Mouse (Mus musculus): Measurements from ENCODE around the gene Kxd1.

DNA sequence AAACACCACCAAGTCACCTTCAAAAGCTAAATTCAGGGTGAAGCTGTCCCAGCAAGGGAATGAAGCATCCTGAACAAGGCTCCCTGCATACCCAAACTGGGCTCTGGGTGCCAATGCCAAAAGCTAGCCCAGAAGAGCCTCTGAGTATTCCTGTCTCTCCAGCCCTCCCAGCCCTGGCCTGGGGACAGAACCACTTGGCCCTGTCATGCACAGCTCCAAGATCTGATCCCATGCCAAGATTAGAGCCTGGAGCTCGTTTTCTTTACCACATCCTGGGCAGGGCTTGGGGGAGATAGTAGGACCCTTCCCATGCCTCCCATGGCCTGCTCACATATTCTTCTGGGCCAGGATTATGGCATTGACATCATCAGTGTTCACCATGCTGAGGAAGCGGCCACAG, 8.2 kb downstream of the Kxd1 start:
- TF ChIP-seq CTCF (IDR thresholded peaks at IDR 0.05; ENCODE audit: extremely low read depth, insufficient read depth, low read length) (no peak), POLR2A (IDR thresholded peaks at IDR 0.05; ENCODE audit: extremely low read depth, insufficient read depth, low read length) (no peak)
